Mouse (Mus musculus): ENCODE data around the gene Atp1a3.

Gene Atp1a3

GRCm38 (mm10) chr7:25003820-25004388 lies 1.9 kb downstream of the Atp1a3 start:
- no peak for DNase-seq (ENCODE audit: low spot score)

- no peak for DNase-seq (ENCODE audit: low spot score)
Observed at GRCm38 (mm10) chr7:25003291-25003690, 2.5 kb downstream of the Atp1a3 start.

GRCm38 (mm10) chr7:25000711-25001110 lies 5.0 kb downstream of the Atp1a3 start:
- DNase-seq (ENCODE audit: low spot score): no peak

- no peak for DNase-seq (ENCODE audit: low spot score)
Observed at GRCm38 (mm10) chr7:25000211-25000610, 5.5 kb downstream of the Atp1a3 start.

GRCm38 (mm10) chr7:24993081-24993480 lies 12.7 kb downstream of the Atp1a3 start:
- no peak for DNase-seq (ENCODE audit: low spot score)

- no peak for DNase-seq (ENCODE audit: low spot score)
Observed at GRCm38 (mm10) chr7:24990478-24990877, 15.3 kb downstream of the Atp1a3 start.

GRCm38 (mm10) chr7:24987941-24988340 lies 17.8 kb downstream of the Atp1a3 start:
- no peak for DNase-seq (ENCODE audit: low spot score)

GRCm38 (mm10) chr7:24985799-24986198 lies 20.0 kb downstream of the Atp1a3 start:
- DNase-seq (ENCODE audit: low spot score): no peak

GRCm38 (mm10) chr7:24984307-24984706 lies 21.5 kb downstream of the Atp1a3 start:
- DNase-seq (ENCODE audit: low spot score): no peak

- DNase-seq (ENCODE audit: low spot score): no peak
Observed at GRCm38 (mm10) chr7:24983396-24983795, 22.4 kb downstream of the Atp1a3 start.

- no peak for DNase-seq (ENCODE audit: low spot score)
Observed at GRCm38 (mm10) chr7:24980439-24980838, 25.3 kb downstream of the Atp1a3 start.

GRCm38 (mm10) chr7:24978781-24979180 lies 27.0 kb downstream of the Atp1a3 start:
- no peak for DNase-seq (ENCODE audit: low spot score)

- DNase-seq (ENCODE audit: low spot score): peak; percentile 76
Observed at GRCm38 (mm10) chr7:24974893-24975595, 30.7 kb downstream of the Atp1a3 start.

- DNase-seq (ENCODE audit: low spot score): no peak
Observed at GRCm38 (mm10) chr7:24973902-24974301, 31.9 kb downstream of the Atp1a3 start.

- DNase-seq (ENCODE audit: low spot score): no peak
Observed at GRCm38 (mm10) chr7:24973208-24973607, 32.5 kb downstream of the Atp1a3 start.

GRCm38 (mm10) chr7:24971972-24972893 lies 33.5 kb downstream of the Atp1a3 start, which contains the start of gene Rabac1:
Gene Rabac1 (minus strand): TSS chr7:24972754.
- peak; percentile 97 for DNase-seq (ENCODE audit: low spot score)

GRCm38 (mm10) chr7:24971261-24971971 lies 34.3 kb downstream of the Atp1a3 start:
- DNase-seq (ENCODE audit: low spot score): peak; percentile 73

GRCm38 (mm10) chr7:24970341-24970740 lies 35.4 kb downstream of the Atp1a3 start:
- DNase-seq (ENCODE audit: low spot score): no peak

- no peak for DNase-seq (ENCODE audit: low spot score)
Observed at GRCm38 (mm10) chr7:24969805-24970204, 36.0 kb downstream of the Atp1a3 start.

- no peak for DNase-seq (ENCODE audit: low spot score)
Observed at GRCm38 (mm10) chr7:24968463-24968862, 37.3 kb downstream of the Atp1a3 start.

GRCm38 (mm10) chr7:24967966-24968365 lies 37.8 kb downstream of the Atp1a3 start:
- no peak for DNase-seq (ENCODE audit: low spot score)

Data from embryo, embryonic 10.5 days (tissue).